Mouse (Mus musculus) liver, adult 10 weeks (tissue): Measurements from ENCODE around the gene Cfap298. TPM values are rescaled to one million over a fixed set of nuclear protein-coding genes. Genes with fewer than 3 reads are reported as not detected.

Experiments used
- polyA plus RNA-seq: library from polyadenylated mRNA; stranded (reverse); fragments of 350-450 nt; fragmentation: Illumina TruSeq; extraction: RNeasy Lipid Tissue Mini Kit (QIAGEN cat#74804); gene quantifications from one replicate; pipeline ENCODE4 v1.2.3, GENCODE M21; 2014; ENCODE audit warnings: low read depth, low replicate concordance

Cfap298 gene
- polyA plus RNA-seq: 7.5 TPM

GRCm38 (mm10) chr16:90934687-90935328 is at the start of gene Cfap298:
TSS of gene Cfap298 (minus strand) at chr16:90935114.

Other genes starting within 250 kb of the Cfap298 start
- gene Mis18a, start 207.7 kb downstream of the Cfap298 start, polyA plus RNA-seq: 4.1 TPM
- 12.3 TPM for gene Mrap, start 196.9 kb downstream of the Cfap298 start, polyA plus RNA-seq
- gene Urb1, start 124.7 kb downstream of the Cfap298 start, polyA plus RNA-seq: 0.56 TPM
- not detected for gene Eva1c, start 108.4 kb downstream of the Cfap298 start, polyA plus RNA-seq
- gene Synj1, start 76.2 kb upstream of the Cfap298 start, polyA plus RNA-seq: 7.9 TPM
- gene Paxbp1, start 109.4 kb upstream of the Cfap298 start, polyA plus RNA-seq: 31.3 TPM
- not detected for gene 4932438H23Rik, start 160.0 kb upstream of the Cfap298 start, polyA plus RNA-seq